Mouse (Mus musculus) neural tube, embryonic 11.5 days (tissue): ENCODE measurements at regions not wholly inside any gene's neighbourhood (a gene's known extent, or its start where the extent isn't known, plus 50 kb on each side); places are given as distances from the start of the nearest gene placed in this dataset.

Source experiments
- ATAC-seq: fragments of 200-750 bp; cut with Nextera tagmentation; 2 replicates; pipeline ENCODE4 v1.8.0; 2017; ENCODE audit warnings: moderate number of reproducible peaks, mild to moderate bottlenecking, moderate TSS enrichment, moderate library complexity; ENCODE audit not compliant: insufficient read depth, low FRiP score, low TSS enrichment
- DNase-seq: peaks from one replicate; pipeline ENCODE4 v3.0.0-alpha.2; 2015; ENCODE audit warnings: low spot score
- H3K27ac ChIP-seq: fragments of 300-500 bp; sonication (generic); 2 replicates; pipeline ENCODE4 v1.5.1; 2014; ENCODE audit warnings: low read depth, mild to moderate bottlenecking, low read length
- H3K27me3 ChIP-seq: fragments of 300-500 bp; sonication (generic); 2 replicates; pipeline ENCODE4 v1.6.1; 2014; ENCODE audit warnings: mild to moderate bottlenecking, low read length, mixed read lengths; ENCODE audit not compliant: control insufficient read depth, insufficient read depth
- H3K36me3 ChIP-seq: fragments of 300-500 bp; sonication (generic); 2 replicates; pipeline ENCODE4 v1.6.1; 2014; ENCODE audit warnings: mild to moderate bottlenecking, low read length, moderate library complexity, mixed read lengths; ENCODE audit not compliant: control insufficient read depth, insufficient read depth
- H3K4me1 ChIP-seq: fragments of 300-500 bp; sonication (generic); 2 replicates; pipeline ENCODE4 v1.6.1; 2014; ENCODE audit warnings: low read length, mixed read lengths; ENCODE audit not compliant: control insufficient read depth, insufficient read depth
- H3K4me2 ChIP-seq: fragments of 300-500 bp; sonication (generic); 2 replicates; pipeline ENCODE4 v1.6.1; 2014; ENCODE audit warnings: low read depth, mild to moderate bottlenecking, moderate library complexity
- H3K4me3 ChIP-seq: fragments of 300-500 bp; sonication (generic); 2 replicates; pipeline ENCODE4 v1.5.1; 2014; ENCODE audit warnings: low read depth, low read length
- H3K9ac ChIP-seq: fragments of 300-500 bp; sonication (generic); 2 replicates; pipeline ENCODE4 v1.6.1; 2014; ENCODE audit warnings: mild to moderate bottlenecking, low read length
- H3K9me3 ChIP-seq: fragments of 300-500 bp; sonication (generic); 2 replicates; pipeline ENCODE4 v1.6.1; 2016; ENCODE audit warnings: low read length; ENCODE audit not compliant: control insufficient read depth
- WGBS: fragments of 180-500 bp; shearing (Covaris S2); extraction: QIAGEN DNeasy Blood & Tissue Kit; methylation state at CpG from one replicate; pipeline ENCODE4 v1.1.7; 2014; 5-methylcytosine and 5-hydroxymethylcytosine counted together

DNA sequence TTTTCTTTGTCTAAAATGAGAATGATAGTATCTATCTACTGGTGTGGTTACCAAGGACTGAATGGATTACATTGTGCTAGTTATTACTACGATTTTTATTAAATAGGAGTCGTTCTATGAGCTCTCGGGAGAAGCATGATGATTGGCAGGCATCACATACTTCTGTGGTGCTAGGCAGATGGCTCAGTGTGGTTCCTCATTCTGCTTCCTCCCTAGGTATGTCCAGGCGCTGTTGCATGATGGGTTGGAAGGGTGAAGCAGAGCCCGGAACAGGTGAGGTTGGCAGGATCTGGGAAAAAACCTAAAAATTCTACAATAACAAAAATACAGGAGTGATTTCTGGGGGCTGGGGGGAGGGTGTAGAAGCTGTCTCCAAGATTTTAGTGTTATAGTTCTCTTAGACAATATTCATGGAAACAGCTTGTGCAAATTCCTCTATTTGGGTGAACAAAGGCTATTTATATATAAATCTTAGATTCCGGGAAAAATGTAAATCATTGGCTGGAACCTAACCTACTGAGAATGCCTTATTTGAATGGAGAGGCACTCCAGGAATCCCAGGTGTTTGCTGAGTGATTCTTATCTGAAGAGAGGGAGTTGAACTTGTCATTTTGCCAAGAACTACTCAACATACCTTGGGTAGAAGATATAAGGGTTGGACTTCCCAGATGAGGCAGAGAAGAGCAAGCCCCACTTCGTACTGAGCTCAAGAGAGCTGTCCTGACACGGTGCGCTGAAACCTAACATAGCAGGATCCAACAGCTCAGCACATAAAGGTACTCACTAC lies 68.5 kb upstream of the Irak1bp1 start:
- H3K4me2 ChIP-seq = no peak overlapping the region
- no peaks in the 10 kb centered on the region for H3K27me3 ChIP-seq
- H3K36me3 ChIP-seq = no peaks in the 10 kb centered on the region
- ATAC-seq (no peak), DNase-seq (no peak)
- no peak overlapping the region for H3K4me3 ChIP-seq
- WGBS = 91% methylated on average over 9 of the region's 9 CpGs
- H3K4me1 ChIP-seq = no peaks in the 10 kb centered on the region
- no peak overlapping the region for H3K27ac ChIP-seq
- H3K9me3 ChIP-seq = no peaks in the 10 kb centered on the region
- no peak overlapping the region for H3K9ac ChIP-seq

DNA sequence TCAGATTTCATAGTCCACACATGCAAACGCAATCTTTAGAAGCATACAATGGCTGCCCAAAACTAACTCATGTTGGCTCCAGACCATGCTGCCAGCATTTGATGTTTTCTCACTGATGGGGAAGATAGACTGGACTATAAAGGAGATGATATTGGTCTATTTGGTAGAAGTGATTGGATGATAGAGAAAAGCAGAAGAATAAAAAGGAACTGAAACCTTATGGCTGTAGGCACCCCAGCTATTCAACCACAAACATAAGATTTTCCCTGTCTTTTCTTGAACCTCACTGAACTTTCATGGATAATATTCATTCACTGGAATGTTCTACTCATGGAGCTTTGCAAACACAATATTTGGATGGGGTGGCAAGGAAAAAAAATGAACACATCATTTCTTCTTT lies 65.7 kb upstream of the Irak1bp1 start:
- Histone ChIP-seq H3K36me3 (no peaks in the 10 kb centered on the region), H3K4me3 (no peak overlapping the region), H3K27me3 (no peaks in the 10 kb centered on the region), H3K9ac (no peak overlapping the region), H3K27ac (no peak overlapping the region), H3K4me2 (no peak overlapping the region), H3K9me3 (no peaks in the 10 kb centered on the region), H3K4me1 (no peaks in the 10 kb centered on the region)
- WGBS = 83% methylated on average over 1 of the region's 1 CpGs
- no peak for DNase-seq
- no peak for ATAC-seq
